Comparison of ENCODE assay signal across 8 mouse cellular contexts in genomic region chr13:99642301-99642700, GRCm38 (mm10).
DNase-seq lines count a peak whose midpoint lies in the region; ATAC-seq lines count a peak whose summit lies in the region.

No protein-coding gene starts in this region.

- H3K27ac ChIP-seq in midbrain, embryonic 13.5 days = peak overlapping the region; percentile 41
- no peak overlapping the region for H3K27ac ChIP-seq in midbrain, embryonic 16.5 days (ENCODE audit: low read length)
- H3K27ac ChIP-seq in heart, embryonic 10.5 days = peak overlapping the region; percentile 33; the same call in 1 of the 2 replicates

- no peak for ATAC-seq in midbrain, embryonic 13.5 days
- no peak for ATAC-seq in midbrain, embryonic 16.5 days
- no peak for ATAC-seq in erythroid progenitor cell, adult 5-6 weeks (replicated peaks; ENCODE audit: low FRiP score, poor library complexity, severe bottlenecking)

- no peaks in the 10 kb centered on the region for H3K9me3 ChIP-seq in midbrain, embryonic 13.5 days
- no peaks in the 10 kb centered on the region for H3K9me3 ChIP-seq in midbrain, embryonic 16.5 days (replicated peaks; ENCODE audit: control insufficient read depth, low read length, poor library complexity, severe bottlenecking)
- H3K9me3 ChIP-seq in heart, embryonic 10.5 days = no peaks in the 10 kb centered on the region

- no peak overlapping the region for H3K4me3 ChIP-seq in midbrain, embryonic 13.5 days (replicated peaks)
- H3K4me3 ChIP-seq in midbrain, embryonic 16.5 days (ENCODE audit: low read depth, low read length) = no peak overlapping the region
- no peak overlapping the region for H3K4me3 ChIP-seq in heart, embryonic 10.5 days

- no peak overlapping the region for H3K9ac ChIP-seq in midbrain, embryonic 13.5 days (replicated peaks)
- no peak overlapping the region for H3K9ac ChIP-seq in midbrain, embryonic 16.5 days (ENCODE audit: low read depth, low read length)

- no peaks in the 10 kb centered on the region for H3K27me3 ChIP-seq in midbrain, embryonic 13.5 days
- no peaks in the 10 kb centered on the region for H3K27me3 ChIP-seq in midbrain, embryonic 16.5 days (ENCODE audit: control insufficient read depth, insufficient read depth, low read depth, low read length)
- no peaks in the 10 kb centered on the region for H3K27me3 ChIP-seq in heart, embryonic 10.5 days (ENCODE audit: insufficient read depth, poor library complexity, severe bottlenecking)

- peak; percentile 39 for DNase-seq in embryo, embryonic 10.5 days (ENCODE audit: low spot score)
- DNase-seq in heart, embryonic 10.5 days (ENCODE audit: low spot score) = peak; percentile 57
- DNase-seq in retina, postnatal 1 day = peak; percentile 20
- no peak for DNase-seq in layer of hippocampus, adult 9-10 months (ENCODE audit: low spot score)
- no peak for DNase-seq in spleen, adult 18-20 months

- H3K4me1 ChIP-seq in midbrain, embryonic 13.5 days (replicated peaks) = peaks cover 33% of the 10 kb centered on the region
- H3K4me1 ChIP-seq in midbrain, embryonic 16.5 days (ENCODE audit: control insufficient read depth, insufficient read depth, low read length) = peaks cover 27% of the 10 kb centered on the region
- peaks cover 33% of the 10 kb centered on the region for H3K4me1 ChIP-seq in heart, embryonic 10.5 days

- H3K36me3 ChIP-seq in midbrain, embryonic 13.5 days = no peaks in the 10 kb centered on the region
- H3K36me3 ChIP-seq in midbrain, embryonic 16.5 days (ENCODE audit: control insufficient read depth, insufficient read depth, low read length) = no peaks in the 10 kb centered on the region
- H3K36me3 ChIP-seq in heart, embryonic 10.5 days = no peaks in the 10 kb centered on the region

- 38% methylated on average over 5 of the region's 5 CpGs for WGBS in midbrain, embryonic 13.5 days
- WGBS in midbrain, embryonic 16.5 days = 35% methylated on average over 5 of the region's 5 CpGs
- whole genome bisulfite sequencing in heart, embryonic 10.5 days = 49% methylated on average over 5 of the region's 5 CpGs

- H3K4me2 ChIP-seq in midbrain, embryonic 13.5 days (replicated peaks) = no peak overlapping the region
- H3K4me2 ChIP-seq in midbrain, embryonic 16.5 days (ENCODE audit: low read length) = no peak overlapping the region

Comparison
In these comparisons a context has a peak if more than half of its experiments do, and no peak if none do; other contexts are left out.
1. DNase-seq: peak in embryo, embryonic 10.5 days (single experiment), heart, embryonic 10.5 days (single experiment) and retina, postnatal 1 day (single experiment); none in layer of hippocampus, adult 9-10 months (single experiment) and spleen, adult 18-20 months (0 of 2).